Mouse (Mus musculus) lung, embryonic 14.5 days (tissue): ENCODE measurements around the gene Tcf19. TPM values are rescaled to one million over a fixed set of nuclear protein-coding genes. Genes with fewer than 3 reads are reported as not detected.

Source experiments
- ATAC-seq: fragments of 200-750 bp; cut with Nextera tagmentation; 2 replicates; pipeline ENCODE4 v1.8.0; 2017; ENCODE audit warnings: mild to moderate bottlenecking, moderate TSS enrichment, moderate library complexity; ENCODE audit not compliant: insufficient read depth
- DNase-seq: peaks from one replicate; pipeline ENCODE4 v3.0.0-alpha.2; 2015
- H3K27ac ChIP-seq: fragments of 300-500 bp; sonication (generic); 2 replicates; pipeline ENCODE4 v1.5.1; 2014; ENCODE audit warnings: low read depth, mild to moderate bottlenecking, moderate library complexity
- H3K27me3 ChIP-seq: fragments of 300-500 bp; sonication (generic); 2 replicates; pipeline ENCODE4 v1.6.1; 2014; ENCODE audit warnings: low read length, control low read depth; ENCODE audit not compliant: insufficient read depth
- H3K36me3 ChIP-seq: fragments of 300-500 bp; sonication (generic); 2 replicates; pipeline ENCODE4 v1.6.1; 2014; ENCODE audit warnings: control low read depth; ENCODE audit not compliant: insufficient read depth
- H3K4me1 ChIP-seq: fragments of 300-500 bp; sonication (generic); 2 replicates; pipeline ENCODE4 v1.6.1; 2014; ENCODE audit warnings: antibody characterized with exemption, control low read depth; ENCODE audit not compliant: insufficient read depth
- H3K4me2 ChIP-seq: fragments of 300-500 bp; sonication (generic); 2 replicates; pipeline ENCODE4 v1.6.1; 2014; ENCODE audit warnings: mild to moderate bottlenecking
- H3K4me3 ChIP-seq: fragments of 300-500 bp; sonication (generic); 2 replicates; pipeline ENCODE4 v1.5.1; 2014; ENCODE audit warnings: low read depth, low read length
- H3K9ac ChIP-seq: fragments of 300-500 bp; sonication (generic); 2 replicates; pipeline ENCODE4 v1.6.1; 2014
- H3K9me3 ChIP-seq: fragments of 300-500 bp; sonication (generic); 2 replicates; pipeline ENCODE4 v1.6.1; 2016; ENCODE audit warnings: low read depth, low read length, control low read depth
- CTCF ChIP-seq: IDR thresholded peaks from 2 replicates; pipeline ENCODE4 v1.5.1; 2016; ENCODE audit warnings: antibody characterized with exemption, low read depth
- WGBS: fragments of 180-500 bp; shearing (Covaris S2); extraction: QIAGEN DNeasy Blood & Tissue Kit; methylation state at CpG from one replicate; pipeline ENCODE4 v1.1.7; 2014; 5-methylcytosine and 5-hydroxymethylcytosine counted together
- polyA plus RNA-seq: library from polyadenylated mRNA; unstranded; fragments of >200 nt; fragmentation: Nextera tagmentation; extraction: Ambion mirVana; gene quantifications from 2 replicates; pipeline ENCODE4 v1.2.1, GENCODE M21; 2014

Gene Tcf19
- 83.9 and 89.3 TPM in 2 replicates for polyA plus RNA-seq

DNA sequence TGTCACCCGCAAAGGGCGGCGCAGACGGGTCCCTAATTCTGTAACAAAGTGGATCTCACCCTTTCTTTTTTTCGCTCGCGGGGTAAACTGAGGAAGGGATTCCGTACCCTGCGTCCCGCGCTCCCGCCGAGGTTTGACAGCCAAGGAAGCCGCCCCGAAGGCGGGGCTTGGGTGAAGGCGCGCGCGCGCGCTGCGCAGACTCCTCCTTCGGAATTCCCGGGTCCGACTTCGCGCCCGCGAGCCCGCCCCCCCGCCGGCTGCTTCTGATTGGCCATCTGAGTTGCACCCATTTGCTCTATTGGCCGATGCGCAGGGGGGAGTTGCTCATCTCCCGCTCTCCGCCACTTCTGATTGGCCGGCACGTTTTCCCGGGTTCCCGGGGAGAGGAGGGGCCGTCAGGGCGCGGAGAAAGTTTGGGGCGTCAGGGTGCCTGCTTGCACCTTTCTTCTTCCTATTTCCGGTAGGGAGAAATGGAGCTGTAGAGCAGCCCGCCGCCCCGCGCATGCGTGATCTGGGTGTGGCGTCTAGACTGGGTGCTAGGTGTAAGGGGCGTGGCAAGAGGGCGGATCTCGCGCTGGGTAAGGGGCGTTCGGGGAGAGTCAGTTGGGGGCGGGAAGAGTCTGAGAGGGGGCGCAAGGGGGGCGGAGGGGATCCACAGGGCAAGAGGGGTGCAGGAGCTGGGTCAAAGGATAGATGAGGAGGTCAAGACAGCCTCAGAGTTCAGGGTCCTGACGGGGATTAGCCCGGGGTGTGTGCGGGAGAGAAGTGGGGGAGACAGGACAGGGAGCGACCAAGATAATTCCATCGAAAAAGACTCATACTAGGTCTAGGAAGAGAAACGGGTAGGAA, at the start of gene Tcf19, which contains the start of gene Cchcr1:
Gene Tcf19 (minus strand): TSS at position 173 of the 849 bp plus-strand sequence.
Gene Cchcr1 (plus strand): TSS at position 449 of the 849 bp plus-strand sequence.
- TF ChIP-seq CTCF = no peak
- Histone ChIP-seq H3K9me3 (no peaks in the 10 kb centered on the region), H3K27me3 (no peaks in the 10 kb centered on the region), H3K4me2 (peak within 1 kb of the TSS; percentile 95), H3K36me3 (peaks cover 24% of the 10 kb centered on the region; the same call in 1 of the 2 replicates), H3K27ac (peak within 1 kb of the TSS; percentile 66), H3K4me1 (peaks cover 9% of the 10 kb centered on the region; the same call in 1 of the 2 replicates), H3K4me3 (peak within 1 kb of the TSS; percentile 51), H3K9ac (peak within 1 kb of the TSS; percentile 68)
- DNase-seq (peak; percentile 98), ATAC-seq (peak; percentile 95)
- under 1% methylated on average over 67 of the region's 67 CpGs for WGBS

DNA sequence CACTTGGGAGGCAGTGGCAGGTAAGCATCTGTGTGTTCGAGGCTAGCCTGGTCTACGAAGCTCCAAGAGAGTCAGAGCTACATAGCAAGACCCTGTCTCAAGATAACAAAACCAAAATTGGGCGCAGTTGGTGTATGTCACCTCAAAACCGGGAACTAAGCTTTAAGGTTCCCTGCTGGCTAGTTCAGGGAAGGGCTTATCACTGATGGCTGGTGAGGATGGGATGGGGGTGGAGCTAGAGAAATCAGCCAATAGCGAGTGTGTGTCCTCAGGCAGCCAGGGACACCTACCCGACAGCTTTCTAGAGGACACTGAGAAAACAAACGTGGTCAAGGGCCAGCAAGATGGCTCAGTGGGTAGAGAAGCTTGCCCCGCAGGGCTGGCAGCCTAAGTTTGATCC, 41.6 kb upstream of the Tcf19 start:
- H3K4me3 ChIP-seq = no peak overlapping the region
- no peak overlapping the region for H3K4me2 ChIP-seq
- DNase-seq (no peak), ATAC-seq (no peak)
- WGBS = 49% methylated on average over 8 of the region's 8 CpGs
- no peaks in the 10 kb centered on the region for H3K4me1 ChIP-seq
- H3K9me3 ChIP-seq = no peaks in the 10 kb centered on the region
- no peak for TF ChIP-seq CTCF
- H3K9ac ChIP-seq = no peak overlapping the region
- H3K27me3 ChIP-seq = no peaks in the 10 kb centered on the region
- H3K36me3 ChIP-seq = no peaks in the 10 kb centered on the region
- no peak overlapping the region for H3K27ac ChIP-seq

DNA sequence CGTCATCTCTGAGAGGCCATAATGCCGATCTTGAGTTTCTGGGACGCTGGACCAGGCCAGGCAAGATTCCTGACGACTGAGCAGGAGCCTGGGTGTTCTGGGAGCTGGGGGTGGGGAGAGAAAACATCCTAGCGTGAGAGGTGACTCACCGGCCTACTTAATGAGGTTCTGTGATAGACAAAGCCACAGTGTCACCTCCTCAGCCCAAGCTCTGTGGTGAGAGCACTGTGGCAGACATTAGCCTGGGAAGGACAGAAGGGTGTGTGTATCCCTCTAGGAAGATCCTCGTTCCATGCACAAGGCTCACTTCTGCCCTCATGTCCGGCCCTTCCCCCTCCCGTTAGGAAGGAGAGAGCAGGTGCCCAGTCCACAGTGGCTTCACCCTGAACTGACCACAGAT, 40.7 kb upstream of the Tcf19 start:
- no peak overlapping the region for H3K9ac ChIP-seq
- no peak for TF ChIP-seq CTCF
- H3K4me3 ChIP-seq = no peak overlapping the region
- H3K27ac ChIP-seq = no peak overlapping the region
- no peaks in the 10 kb centered on the region for H3K4me1 ChIP-seq
- ATAC-seq = no peak
- H3K36me3 ChIP-seq = no peaks in the 10 kb centered on the region
- DNase-seq = no peak
- H3K9me3 ChIP-seq = no peaks in the 10 kb centered on the region
- H3K4me2 ChIP-seq = no peak overlapping the region
- H3K27me3 ChIP-seq = no peaks in the 10 kb centered on the region
- 59% methylated on average over 9 of the region's 9 CpGs for WGBS

DNA sequence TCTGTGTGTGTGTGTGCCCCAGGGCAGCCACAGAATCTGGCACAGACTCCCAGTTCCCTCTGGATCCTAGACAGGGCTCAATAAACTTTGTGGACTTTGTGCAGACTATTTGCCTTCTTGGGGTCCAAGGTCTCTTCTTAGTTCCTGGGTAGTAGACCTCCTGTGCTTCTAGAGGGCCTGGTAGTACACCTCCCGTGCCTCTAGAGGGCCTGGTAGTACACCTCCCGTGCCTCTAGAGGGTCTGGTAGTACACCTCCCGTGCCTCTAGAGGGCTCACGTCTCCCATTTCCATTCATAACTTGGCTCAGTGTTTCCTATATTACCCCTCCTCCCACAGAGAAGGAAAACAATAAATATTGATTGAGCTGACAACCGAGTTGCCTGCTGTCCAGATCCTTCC, 40.2 kb upstream of the Tcf19 start:
- H3K9me3 ChIP-seq = no peaks in the 10 kb centered on the region
- WGBS = 19% methylated on average over 5 of the region's 5 CpGs
- no peak overlapping the region for H3K4me3 ChIP-seq
- no peaks in the 10 kb centered on the region for H3K4me1 ChIP-seq
- TF ChIP-seq CTCF = peak; percentile 80
- no peak overlapping the region for H3K4me2 ChIP-seq
- H3K36me3 ChIP-seq = no peaks in the 10 kb centered on the region
- DNase-seq (peak; percentile 72), ATAC-seq (no peak)
- no peaks in the 10 kb centered on the region for H3K27me3 ChIP-seq
- no peak overlapping the region for H3K9ac ChIP-seq
- H3K27ac ChIP-seq = no peak overlapping the region

DNA sequence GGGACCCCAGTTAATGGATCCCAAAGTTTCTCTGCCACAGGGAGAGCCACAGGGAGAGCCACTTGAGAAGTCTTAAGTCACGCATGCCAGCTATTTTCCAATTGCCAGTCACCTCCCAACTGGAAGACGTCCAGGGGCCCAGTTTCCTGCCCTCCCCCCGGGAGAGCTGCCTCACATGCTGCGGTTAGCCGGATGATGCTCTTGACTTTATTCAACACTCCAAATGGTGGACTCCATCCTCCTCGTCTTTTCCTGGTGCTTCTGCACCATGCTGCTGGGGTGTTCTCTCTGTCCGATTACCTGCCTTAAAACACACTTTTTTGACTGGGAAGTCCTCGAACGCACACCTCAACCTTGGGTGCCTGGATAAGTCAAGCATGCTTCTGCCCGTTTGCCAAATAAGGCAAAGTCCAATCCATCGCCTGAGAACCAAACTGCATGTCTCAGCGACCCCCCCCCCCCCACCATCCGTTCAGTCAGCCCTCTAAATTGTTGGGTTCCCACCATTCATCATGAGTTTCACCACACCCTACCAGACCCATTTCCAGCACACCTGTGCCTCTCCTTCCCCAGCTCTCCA, 39.7 kb upstream of the Tcf19 start:
- H3K4me2 ChIP-seq = no peak overlapping the region
- no peaks in the 10 kb centered on the region for H3K4me1 ChIP-seq
- no peak for ATAC-seq
- no peaks in the 10 kb centered on the region for H3K27me3 ChIP-seq
- no peak overlapping the region for H3K27ac ChIP-seq
- no peak for TF ChIP-seq CTCF
- no peak overlapping the region for H3K4me3 ChIP-seq
- 86% methylated on average over 13 of the region's 13 CpGs for WGBS
- H3K36me3 ChIP-seq = no peaks in the 10 kb centered on the region
- no peak for DNase-seq
- no peaks in the 10 kb centered on the region for H3K9me3 ChIP-seq
- no peak overlapping the region for H3K9ac ChIP-seq

DNA sequence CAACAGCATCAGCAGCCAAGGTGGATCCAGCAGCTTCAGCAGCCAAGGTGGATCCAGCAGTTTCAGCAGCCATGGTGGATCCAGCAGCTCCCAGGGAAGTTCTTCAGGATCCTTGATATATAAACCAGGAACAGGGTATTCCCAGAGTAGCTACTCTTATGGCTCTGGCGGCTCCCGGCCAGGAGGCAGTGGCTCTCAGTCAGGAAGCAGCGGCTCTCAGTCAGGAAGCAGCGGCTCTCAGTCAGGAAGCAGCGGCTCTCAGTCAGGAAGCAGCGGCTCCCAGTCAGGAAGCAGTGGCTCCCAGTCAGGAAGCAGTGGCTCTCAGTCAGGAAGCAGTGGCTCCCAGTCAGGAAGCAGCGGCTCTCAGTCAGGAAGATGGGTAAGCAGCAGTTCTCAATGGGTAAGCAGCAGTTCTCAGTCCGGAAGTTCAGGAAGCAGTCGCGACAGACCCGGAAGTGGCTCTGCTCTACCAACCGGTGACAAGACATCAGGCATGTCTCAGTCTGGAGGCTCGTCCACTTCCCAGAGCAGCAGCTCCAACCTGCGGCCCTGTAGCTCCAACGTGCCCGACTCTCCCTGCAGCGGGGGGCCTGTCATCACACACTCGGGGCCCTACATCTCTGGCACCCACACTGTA, 38.3 kb upstream of the Tcf19 start:
- H3K9ac ChIP-seq = no peak overlapping the region
- no peak overlapping the region for H3K4me2 ChIP-seq
- TF ChIP-seq CTCF = no peak
- 81% methylated on average over 18 of the region's 18 CpGs for WGBS
- no peaks in the 10 kb centered on the region for H3K4me1 ChIP-seq
- no peak overlapping the region for H3K27ac ChIP-seq
- no peaks in the 10 kb centered on the region for H3K9me3 ChIP-seq
- DNase-seq (no peak), ATAC-seq (no peak)
- no peaks in the 10 kb centered on the region for H3K36me3 ChIP-seq
- H3K4me3 ChIP-seq = no peak overlapping the region
- no peaks in the 10 kb centered on the region for H3K27me3 ChIP-seq

DNA sequence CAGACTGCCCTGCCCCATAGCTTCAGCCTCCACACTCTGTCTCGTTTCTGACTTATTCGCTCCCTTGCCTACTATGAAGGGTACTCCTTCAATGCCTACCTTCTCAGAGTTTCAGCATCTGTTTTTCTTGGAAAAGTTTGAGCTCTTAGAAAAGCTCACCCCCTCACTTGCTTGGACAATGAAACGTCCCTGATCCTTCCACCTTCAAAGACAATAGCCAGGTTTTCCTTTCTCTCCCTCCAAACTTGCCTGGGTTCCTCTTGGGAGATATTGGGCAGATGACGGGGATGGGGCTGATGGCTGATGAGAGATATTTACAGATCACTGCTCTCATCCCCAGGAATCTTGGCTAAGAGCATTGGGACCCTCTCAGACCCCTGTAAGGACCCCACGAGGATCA, 37.7 kb upstream of the Tcf19 start:
- no peak for ATAC-seq
- no peak for DNase-seq
- no peak overlapping the region for H3K27ac ChIP-seq
- TF ChIP-seq CTCF = no peak
- no peak overlapping the region for H3K4me2 ChIP-seq
- H3K36me3 ChIP-seq = no peaks in the 10 kb centered on the region
- 72% methylated on average over 5 of the region's 5 CpGs for WGBS
- H3K4me3 ChIP-seq = no peak overlapping the region
- no peak overlapping the region for H3K9ac ChIP-seq
- H3K9me3 ChIP-seq = no peaks in the 10 kb centered on the region
- no peaks in the 10 kb centered on the region for H3K4me1 ChIP-seq
- H3K27me3 ChIP-seq = no peaks in the 10 kb centered on the region
